Mouse (Mus musculus) limb, embryonic 11.5 days (tissue): ENCODE measurements around the gene Vwa7. TPM values are rescaled to one million over a fixed set of nuclear protein-coding genes. Genes with fewer than 3 reads are reported as not detected.
"Not testable (repeated sequence)": the region's sequence is repeated elsewhere in the genome, so short reads cannot be mapped to it uniquely, and the experiment has no call there.

Source experiments
- ATAC-seq: fragments of 200-750 bp; cut with Nextera tagmentation; 2 replicates; pipeline ENCODE4 v1.8.0; 2017; ENCODE audit warnings: low read depth; ENCODE audit not compliant: insufficient number of reproducible peaks, low FRiP score, low TSS enrichment
- DNase-seq: peaks from one replicate; pipeline ENCODE4 v3.0.0-alpha.2; 2015; ENCODE audit warnings: low spot score
- H3K27ac ChIP-seq: fragments of 300-500 bp; sonication (generic); replicated peaks from 2 replicates; pipeline ENCODE4 v1.5.1; 2014; ENCODE audit warnings: low read depth, mild to moderate bottlenecking, low read length
- H3K27me3 ChIP-seq: fragments of 300-500 bp; sonication (generic); 2 replicates; pipeline ENCODE4 v1.6.1; 2014; ENCODE audit warnings: mild to moderate bottlenecking, low read length, mixed read lengths; ENCODE audit not compliant: control insufficient read depth, insufficient read depth
- H3K36me3 ChIP-seq: fragments of 300-500 bp; sonication (generic); 2 replicates; pipeline ENCODE4 v1.6.1; 2014; ENCODE audit warnings: mild to moderate bottlenecking, low read length, moderate library complexity, mixed read lengths; ENCODE audit not compliant: control insufficient read depth, insufficient read depth
- H3K4me1 ChIP-seq: fragments of 300-500 bp; sonication (generic); 2 replicates; pipeline ENCODE4 v1.6.1; 2014; ENCODE audit warnings: low read length, mixed read lengths; ENCODE audit not compliant: control insufficient read depth, insufficient read depth
- H3K4me2 ChIP-seq: fragments of 300-500 bp; sonication (generic); 2 replicates; pipeline ENCODE4 v1.6.1; 2014; ENCODE audit warnings: low read depth, mild to moderate bottlenecking, moderate library complexity; ENCODE audit not compliant: severe bottlenecking
- H3K4me3 ChIP-seq: fragments of 300-500 bp; sonication (generic); 2 replicates; pipeline ENCODE4 v1.5.1; 2014; ENCODE audit warnings: low read depth, low read length
- H3K9ac ChIP-seq: fragments of 300-500 bp; sonication (generic); 2 replicates; pipeline ENCODE4 v1.6.1; 2014; ENCODE audit warnings: mild to moderate bottlenecking, low read length
- H3K9me3 ChIP-seq: fragments of 300-500 bp; sonication (generic); 2 replicates; pipeline ENCODE4 v1.6.1; 2016; ENCODE audit warnings: low read length; ENCODE audit not compliant: control insufficient read depth
- WGBS: fragments of 180-500 bp; shearing (Covaris S2); extraction: QIAGEN DNeasy Blood & Tissue Kit; methylation state at CpG from one replicate; pipeline ENCODE4 v1.1.7; 2014; 5-methylcytosine and 5-hydroxymethylcytosine counted together
- polyA plus RNA-seq: library from polyadenylated mRNA; unstranded; fragments of >200 nt; fragmentation: Nextera tagmentation; extraction: Ambion mirVana; gene quantifications from 2 replicates; pipeline ENCODE4 v1.2.1, GENCODE M21; 2014

The Vwa7 gene
- polyA plus RNA-seq, 1 experiment from 2014 or later: 0.07 TPM

DNA sequence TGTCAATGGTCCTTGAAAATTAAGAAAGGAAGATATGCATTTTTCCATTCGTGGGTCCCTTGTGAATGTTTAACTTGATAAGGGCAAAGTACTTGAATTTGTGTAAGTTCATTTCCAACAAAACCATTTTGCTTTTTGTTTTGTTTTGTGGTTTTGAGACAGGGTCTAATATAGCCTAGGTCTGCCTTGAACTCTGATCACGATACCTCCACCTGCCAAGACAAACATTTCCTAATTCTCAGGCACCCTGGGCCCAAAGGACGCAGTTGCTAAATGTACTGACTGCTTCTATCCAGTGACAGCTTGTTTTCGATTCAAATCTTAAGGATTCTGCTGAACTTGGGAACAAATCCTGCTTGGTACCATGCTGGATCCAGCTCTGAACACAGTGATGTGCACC, 36.7 kb upstream of the Vwa7 start:
- DNase-seq (no peak), ATAC-seq (no peak)
- H3K27ac ChIP-seq: no peak overlapping the region
- H3K27me3 ChIP-seq: no peaks in the 10 kb centered on the region
- no peak overlapping the region for H3K4me2 ChIP-seq
- H3K36me3 ChIP-seq: no peaks in the 10 kb centered on the region
- no peak overlapping the region for H3K9ac ChIP-seq
- no peaks in the 10 kb centered on the region for H3K9me3 ChIP-seq
- 89% methylated on average over 4 of the region's 4 CpGs for WGBS
- H3K4me1 ChIP-seq: peaks cover 8% of the 10 kb centered on the region
- H3K4me3 ChIP-seq: no peak overlapping the region

DNA sequence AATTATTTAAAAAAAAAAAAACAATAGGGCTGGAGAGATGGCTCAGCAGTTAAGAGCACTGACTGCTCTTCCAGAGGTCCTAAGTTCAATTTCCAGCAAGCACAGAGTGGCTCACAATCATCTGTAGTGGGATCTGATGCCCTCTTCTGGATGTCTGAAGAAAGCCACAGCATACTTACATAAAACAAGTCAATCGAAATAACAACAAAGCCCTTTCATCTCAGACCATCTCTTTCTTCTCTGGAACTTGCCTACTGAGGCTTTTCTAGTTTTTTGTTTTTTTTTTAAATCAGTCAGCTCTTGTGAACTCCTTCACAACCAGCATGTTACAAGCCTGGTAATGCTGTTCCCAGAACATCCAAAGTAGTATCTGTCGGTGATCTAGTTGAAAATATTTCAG, 35.7 kb upstream of the Vwa7 start:
- H3K9me3 ChIP-seq: no peaks in the 10 kb centered on the region
- peak overlapping the region; percentile 81 for H3K4me2 ChIP-seq
- H3K4me1 ChIP-seq: peaks cover 8% of the 10 kb centered on the region
- 23% methylated on average over 2 of the region's 2 CpGs for WGBS
- H3K9ac ChIP-seq: no peak overlapping the region
- peaks cover 1% of the 10 kb centered on the region; the same call in 1 of the 2 replicates for H3K36me3 ChIP-seq
- DNase-seq: no peak
- H3K27me3 ChIP-seq: no peaks in the 10 kb centered on the region
- peak overlapping the region; percentile 92 for H3K4me3 ChIP-seq
- no peak for ATAC-seq
- H3K27ac ChIP-seq: no peak overlapping the region

DNA sequence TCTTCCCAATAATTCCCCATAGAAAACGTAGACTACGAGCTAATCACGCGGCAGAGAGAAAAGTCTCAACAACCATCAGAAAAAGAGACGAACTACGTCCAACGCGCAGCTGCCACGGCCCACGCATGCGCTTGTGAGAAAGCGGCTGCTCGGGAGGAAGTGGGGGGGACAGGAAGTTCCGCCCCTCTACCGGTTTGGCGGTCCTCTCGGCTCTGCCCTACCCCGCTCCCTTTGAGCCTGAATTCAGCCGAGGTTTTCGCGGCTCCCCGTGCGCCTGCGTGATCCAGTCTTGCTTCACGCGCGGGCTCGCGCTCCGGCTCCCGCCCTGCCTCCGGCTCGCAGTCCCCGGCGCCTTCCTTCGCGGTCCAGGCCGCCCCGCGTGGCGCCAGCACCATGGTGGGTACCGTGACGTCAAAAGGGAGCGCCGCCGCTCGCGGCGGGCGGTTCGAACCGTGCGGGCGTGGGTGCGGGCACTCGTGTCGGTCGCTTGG, 34.6 kb upstream of the Vwa7 start, which contains the start of gene Lsm2:
Gene Lsm2, plus strand, starts transcription at position 173 of the 491 bp plus-strand sequence.
- Histone ChIP-seq H3K4me1 (peaks cover 8% of the 10 kb centered on the region), H3K36me3 (peaks cover 9% of the 10 kb centered on the region; the same call in 1 of the 2 replicates), H3K9ac (peak within 1 kb of the TSS; percentile 87), H3K27me3 (no peaks in the 10 kb centered on the region), H3K4me3 (peak within 1 kb of the TSS; percentile 92), H3K9me3 (no peaks in the 10 kb centered on the region), H3K27ac (peak within 1 kb of the TSS; percentile 96), H3K4me2 (peak within 1 kb of the TSS; percentile 81)
- ATAC-seq: peak; percentile 93
- WGBS: under 1% methylated on average over 57 of the region's 58 CpGs
- peak; percentile 91 for DNase-seq

DNA sequence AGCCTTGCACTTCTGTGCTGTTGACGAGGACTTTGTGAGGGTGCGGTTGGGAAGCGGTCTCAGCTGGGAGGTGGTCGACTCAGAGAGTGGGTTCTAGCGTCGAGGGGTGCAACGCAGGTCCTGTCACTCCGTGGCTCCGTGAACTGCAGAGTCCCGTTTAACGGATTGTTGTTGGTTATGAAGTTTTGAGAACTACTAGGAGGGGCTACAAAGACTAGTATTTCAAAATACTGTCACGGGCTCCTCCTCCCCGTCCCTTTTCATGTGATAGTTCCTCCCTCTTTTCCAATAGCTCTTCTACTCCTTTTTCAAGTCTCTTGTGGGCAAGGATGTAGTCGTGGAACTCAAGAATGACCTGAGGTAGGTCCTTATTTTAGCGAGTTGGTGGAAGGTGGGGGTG, 34.1 kb upstream of the Vwa7 start:
- peak overlapping the region; percentile 96; the same call in 1 of the 2 replicates for H3K27ac ChIP-seq
- H3K9me3 ChIP-seq: no peaks in the 10 kb centered on the region
- H3K9ac ChIP-seq: peak overlapping the region; percentile 87
- peak; percentile 51; the same call in 1 of the 2 replicates for ATAC-seq
- H3K4me2 ChIP-seq: peak overlapping the region; percentile 81
- no peaks in the 10 kb centered on the region for H3K27me3 ChIP-seq
- peak overlapping the region; percentile 92 for H3K4me3 ChIP-seq
- peaks cover 8% of the 10 kb centered on the region for H3K4me1 ChIP-seq
- H3K36me3 ChIP-seq: peaks cover 9% of the 10 kb centered on the region; the same call in 1 of the 2 replicates
- under 1% methylated on average over 15 of the region's 15 CpGs for WGBS
- no peak for DNase-seq

DNA sequence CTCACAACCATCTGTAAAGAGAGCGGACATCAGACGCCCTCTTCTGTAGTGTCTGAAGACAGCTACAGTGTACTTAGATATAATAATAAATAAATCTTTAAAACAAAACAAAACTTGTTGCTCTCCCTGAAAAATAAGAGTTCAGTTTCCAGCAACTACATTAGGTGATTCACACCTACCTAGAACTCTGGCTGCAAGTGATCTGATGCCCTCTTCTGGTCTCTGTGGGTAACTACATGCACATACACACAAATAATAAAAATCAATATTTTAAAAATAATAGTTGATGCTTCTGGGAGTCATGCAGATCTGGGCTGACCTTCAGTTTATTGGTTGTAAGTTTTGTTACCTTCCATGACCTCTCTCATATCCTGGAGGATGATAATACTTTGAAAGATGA, 32.2 kb upstream of the Vwa7 start:
- WGBS: 79% methylated on average over 2 of the region's 2 CpGs
- H3K27me3 ChIP-seq: no peaks in the 10 kb centered on the region

DNA sequence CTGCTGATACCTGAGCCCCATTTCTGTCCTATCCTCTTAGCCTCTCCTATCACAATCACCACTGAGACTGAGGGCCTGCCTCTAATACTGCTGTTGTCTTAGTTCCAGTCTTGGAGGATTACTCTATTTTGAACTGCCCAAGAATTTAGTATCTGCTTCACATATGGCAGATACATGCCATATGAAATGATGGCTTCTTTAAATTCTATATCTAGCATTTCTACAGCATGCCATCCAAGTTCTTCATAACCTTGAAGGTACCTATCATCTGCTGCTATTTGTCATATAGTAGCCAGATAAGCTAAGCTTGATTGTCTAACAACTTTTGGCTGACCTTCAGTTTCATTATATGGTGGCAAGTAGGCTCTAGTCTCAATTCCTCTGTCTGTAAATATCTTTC, 21.6 kb upstream of the Vwa7 start:
- Histone ChIP-seq H3K4me3 (no peak overlapping the region), H3K27me3 (no peaks in the 10 kb centered on the region), H3K4me1 (peaks cover 2% of the 10 kb centered on the region; the same call in 1 of the 2 replicates), H3K9ac (no peak overlapping the region), H3K4me2 (no peak overlapping the region), H3K9me3 (no peaks in the 10 kb centered on the region), H3K36me3 (peaks cover 20% of the 10 kb centered on the region), H3K27ac (no peak overlapping the region)
- ATAC-seq (no peak), DNase-seq (no peak)

More for the DNA sequence above, 32.2 kb upstream of the Vwa7 start:
- H3K9me3 ChIP-seq: no peaks in the 10 kb centered on the region
- no peak overlapping the region for H3K27ac ChIP-seq
- ATAC-seq: no peak
- H3K4me3 ChIP-seq: no peak overlapping the region
- H3K36me3 ChIP-seq: peaks cover 9% of the 10 kb centered on the region; the same call in 1 of the 2 replicates
- H3K4me1 ChIP-seq: peaks cover 8% of the 10 kb centered on the region
- DNase-seq: no peak
- H3K4me2 ChIP-seq: no peak overlapping the region
- no peak overlapping the region for H3K9ac ChIP-seq

DNA sequence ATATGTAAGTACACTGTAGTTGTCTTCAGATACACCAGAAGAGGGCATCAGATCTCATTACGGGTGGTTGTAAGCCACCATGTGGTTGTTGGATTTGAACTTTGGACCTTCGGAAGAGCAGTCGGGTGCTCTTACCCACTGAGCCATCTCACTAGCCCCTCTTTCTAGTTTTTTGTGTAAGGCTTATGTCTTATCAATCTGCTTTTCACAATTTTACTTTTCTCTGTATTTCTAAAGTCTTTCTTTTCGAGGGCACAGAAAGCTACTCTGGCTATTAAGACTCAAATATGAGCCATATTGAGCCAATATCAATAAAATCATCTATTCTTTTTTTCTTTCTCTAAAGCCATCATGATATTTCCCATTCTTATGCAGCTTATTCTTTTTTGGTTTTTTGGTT, 21.2 kb upstream of the Vwa7 start:
- ATAC-seq, H3K4me2 ChIP-seq, DNase-seq, H3K27ac ChIP-seq, H3K27me3 ChIP-seq, H3K9ac ChIP-seq, H3K4me1 ChIP-seq, H3K9me3 ChIP-seq, H3K4me3 ChIP-seq: not testable (repeated sequence)
- peaks cover 20% of the 10 kb centered on the region for H3K36me3 ChIP-seq
- WGBS: 95% methylated on average over 4 of the region's 4 CpGs

DNA sequence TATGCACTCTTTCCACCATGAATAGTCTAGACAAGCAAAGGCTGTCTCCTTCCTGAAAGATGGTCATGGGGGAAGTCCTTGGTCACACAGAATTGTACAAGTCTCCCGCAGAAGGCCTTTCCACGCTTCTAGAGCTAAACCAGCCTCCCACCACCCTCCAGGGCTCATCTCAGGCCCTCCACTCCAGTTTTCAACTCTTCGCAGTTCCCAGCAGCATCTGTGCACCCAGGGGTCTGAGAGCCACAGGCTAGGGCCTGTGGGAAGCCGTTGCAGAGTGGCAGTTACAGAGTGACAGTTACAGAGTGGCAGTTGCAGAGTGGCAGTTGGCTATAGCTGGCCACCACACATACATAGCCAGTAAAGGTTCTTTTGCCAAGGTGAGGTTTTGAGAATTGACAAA, 20.5 kb upstream of the Vwa7 start:
- H3K27me3 ChIP-seq, H3K9ac ChIP-seq, H3K27ac ChIP-seq, H3K4me2 ChIP-seq, H3K4me1 ChIP-seq, H3K4me3 ChIP-seq, ATAC-seq, H3K9me3 ChIP-seq, DNase-seq: not testable (repeated sequence)
- 96% methylated on average over 4 of the region's 4 CpGs for WGBS
- H3K36me3 ChIP-seq: peaks cover 20% of the 10 kb centered on the region
